Mouse (Mus musculus) C2C12 (cell line): ENCODE data around the gene Mtx1.

ENCODE experiments used
- CTCF ChIP-seq: IDR thresholded peaks from one replicate; pipeline ENCODE4 v1.5.1; 2011; ENCODE audit not compliant: control insufficient read depth, insufficient read depth, insufficient read length
- MAX ChIP-seq: IDR thresholded peaks from one replicate; pipeline ENCODE4 v1.6.1; 2011; ENCODE audit warnings: mild to moderate bottlenecking, control low read depth
- MYOD1 ChIP-seq: IDR thresholded peaks from one replicate; pipeline ENCODE4 v1.6.1; 2011; ENCODE audit warnings: low read depth; ENCODE audit not compliant: control insufficient read depth, insufficient read length

- no peak for TF ChIP-seq CTCF
- TF ChIP-seq MAX = no peak
- TF ChIP-seq MYOD1 = no peak
Observed at GRCm38 (mm10) chr3:89179056-89179455, 47.8 kb downstream of the Mtx1 start.
